Mouse (Mus musculus) fibroblast of lung, adult 2 months (primary cell): ENCODE results near the gene Zfp677.
A peak's percentile ranks its signal among the peaks of the same experiment; 100 is the strongest.
"Not testable (repeated sequence)": the region's sequence is repeated elsewhere in the genome, so short reads cannot be mapped to it uniquely, and the experiment has no call there.

Source experiments
- DNase-seq: peaks from one replicate; pipeline ENCODE4 v3.0.0-alpha.2; 2011; ENCODE audit warnings: low read depth

Gene Zfp677

GRCm38 (mm10) chr17:21383391-21384056 is at the start of gene Zfp677:
Gene Zfp677, plus strand, starts transcription at chr17:21383748.
- DNase-seq: peak; percentile 65

- not testable (repeated sequence) for DNase-seq
Observed at GRCm38 (mm10) chr17:21368018-21368417, 15.5 kb upstream of the Zfp677 start.

GRCm38 (mm10) chr17:21369925-21370719 is 13.4 kb upstream of the Zfp677 start:
- DNase-seq: no peak

- DNase-seq: no peak
Observed at GRCm38 (mm10) chr17:21375311-21375710, 8.2 kb upstream of the Zfp677 start.

- no peak for DNase-seq
Observed at GRCm38 (mm10) chr17:21384057-21384411, 486 bp downstream of the Zfp677 start.

GRCm38 (mm10) chr17:21422664-21423599 is 39.4 kb downstream of the Zfp677 start, which contains the start of gene Zfp54:
Gene Zfp54, plus strand, starts transcription at chr17:21423227.
- DNase-seq: peak; percentile 57

- DNase-seq: peak; percentile 26
Observed at GRCm38 (mm10) chr17:21438806-21439400, 55.4 kb downstream of the Zfp677 start.
